Mouse (Mus musculus) olfactory bulb, adult 2 months (tissue): ENCODE data around the gene Uso1. TPM values are rescaled to one million over a fixed set of nuclear protein-coding genes. Genes with fewer than 3 reads are reported as not detected.

Experiments
- H3K27ac ChIP-seq: fragments of 200-500 bp; 2 replicates; pipeline ENCODE4 v1.5.1; 2012; ENCODE audit warnings: low read depth, low read length; ENCODE audit not compliant: insufficient read depth
- H3K4me1 ChIP-seq: fragments of 200-500 bp; 2 replicates; pipeline ENCODE4 v1.6.1; 2012; ENCODE audit warnings: low read length; ENCODE audit not compliant: control insufficient read depth, insufficient read depth
- H3K4me3 ChIP-seq: fragments of 200-500 bp; 2 replicates; pipeline ENCODE4 v1.5.1; 2012; ENCODE audit warnings: mild to moderate bottlenecking, low read depth, low read length, moderate library complexity; ENCODE audit not compliant: insufficient read depth
- CTCF ChIP-seq: fragments of 200-500 bp; IDR thresholded peaks from 2 replicates; pipeline ENCODE4 v1.5.1; 2012; ENCODE audit warnings: low read depth, mild to moderate bottlenecking, low read length, moderate library complexity; ENCODE audit not compliant: insufficient read depth
- POLR2A ChIP-seq: fragments of 200-500 bp; IDR thresholded peaks from 2 replicates; pipeline ENCODE4 v1.6.1; 2012; ENCODE audit warnings: mild to moderate bottlenecking, low read depth, low read length, moderate library complexity; ENCODE audit not compliant: insufficient read depth
- WGBS: fragments of 180-500 bp; shearing (Covaris S2); methylation state at CpG from one replicate; pipeline ENCODE4 v1.1.7; 2018; 5-methylcytosine and 5-hydroxymethylcytosine counted together
- polyA plus RNA-seq: library from polyadenylated mRNA; stranded (reverse); fragments of >200 nt; gene quantifications from 2 replicates; pipeline ENCODE4 v1.2.4, GENCODE M21; 2012; ENCODE audit warnings: low replicate concordance; ENCODE audit not compliant: missing spikeins, insufficient read depth, insufficient read length

Uso1 gene
- polyA plus RNA-seq, 1 experiment: not detected

DNA sequence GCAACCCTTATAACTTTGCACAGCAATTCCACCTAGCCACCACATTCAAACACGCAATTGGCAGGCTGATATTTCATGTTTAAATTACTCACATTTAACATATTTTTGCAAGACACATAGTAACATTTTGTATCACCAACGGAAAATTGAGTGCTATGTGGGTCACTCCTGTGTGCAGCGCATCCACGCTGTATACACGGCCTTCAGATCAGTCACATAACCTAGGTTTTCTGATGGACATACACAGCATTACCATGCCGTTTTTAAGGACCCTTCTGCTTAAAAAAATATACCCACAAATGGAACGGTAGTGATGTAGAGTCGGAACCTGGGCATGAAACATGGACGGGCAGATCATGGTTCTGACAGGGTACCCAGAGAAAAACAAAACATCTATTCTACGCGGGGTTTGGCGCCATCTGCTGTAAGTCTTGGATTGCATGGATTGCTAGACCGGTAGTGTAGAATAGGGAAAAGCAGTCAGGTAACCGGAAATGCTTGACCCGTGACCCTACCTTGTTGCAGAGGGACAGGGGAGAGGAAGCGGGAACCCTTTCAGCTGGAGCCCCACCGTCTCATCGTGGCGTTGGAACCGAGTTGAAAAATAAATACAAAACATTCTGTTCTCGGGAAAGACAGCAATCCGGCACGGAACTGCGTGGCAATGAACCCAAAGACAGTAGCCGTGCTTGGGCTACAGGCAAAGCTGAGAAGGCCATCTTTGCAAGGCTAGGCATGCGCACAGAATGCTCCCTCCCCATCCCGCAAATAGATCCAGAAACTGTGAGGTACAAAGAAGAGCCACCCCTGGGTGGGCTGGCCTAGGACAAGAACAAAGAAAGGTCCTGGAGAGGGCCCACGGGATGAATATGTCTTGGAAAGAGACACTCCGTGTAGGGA is 101.8 kb downstream of the Uso1 start:
- TF ChIP-seq CTCF (no peak; the same call in 1 of the 2 replicates), POLR2A (no peak)
- Histone ChIP-seq H3K27ac (no peak overlapping the region), H3K4me3 (no peak overlapping the region), H3K4me1 (0 out of 2 replicates have a peak, but pooled peaks cover 2% of the 10 kb centered on the region)
- WGBS: 39% methylated on average over 29 of the region's 29 CpGs

DNA sequence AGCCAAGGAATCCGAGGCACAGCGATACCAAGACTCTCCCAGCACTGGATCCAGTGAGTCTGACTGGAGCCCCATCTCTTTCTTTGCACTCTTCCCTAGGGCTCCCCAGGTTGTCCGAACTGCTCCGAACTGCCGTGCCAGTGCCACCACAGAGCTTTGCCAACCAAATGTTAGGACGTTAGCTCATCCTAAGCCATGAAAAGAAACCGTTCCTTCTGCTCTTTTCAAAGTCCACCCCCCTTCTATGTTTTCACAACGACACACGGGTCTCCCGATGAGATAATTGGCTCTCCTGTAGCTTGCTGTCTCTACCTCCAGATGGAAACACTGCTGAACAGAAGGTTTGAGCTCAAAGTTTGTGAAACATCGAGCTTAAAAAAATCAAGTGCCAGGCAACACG is 103.0 kb downstream of the Uso1 start:
- TF ChIP-seq POLR2A: no peak
- TF ChIP-seq CTCF: no peak
- WGBS: 79% methylated on average over 12 of the region's 12 CpGs
- Histone ChIP-seq H3K27ac (no peak overlapping the region), H3K4me1 (0 out of 2 replicates have a peak, but pooled peaks cover 2% of the 10 kb centered on the region), H3K4me3 (no peak overlapping the region)

DNA sequence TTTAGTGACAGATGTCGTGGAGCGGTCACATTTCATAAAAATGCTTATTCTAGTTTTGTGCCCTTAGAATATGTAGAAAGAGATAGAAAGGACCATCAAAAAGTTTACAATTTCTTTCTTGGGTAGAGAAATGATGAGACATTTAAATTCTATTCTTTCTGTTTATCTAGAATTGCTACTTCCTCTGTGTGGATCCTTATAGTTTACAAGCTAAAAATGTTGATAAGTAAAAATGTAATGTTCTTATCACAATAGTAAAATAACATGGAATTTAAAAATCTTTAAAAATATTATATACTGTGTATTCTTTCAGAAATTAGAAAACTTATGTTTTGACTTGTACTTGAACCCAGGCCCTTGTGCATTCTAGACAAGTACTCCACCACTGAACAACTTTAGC is 107.2 kb downstream of the Uso1 start:
- TF ChIP-seq POLR2A (no peak), CTCF (no peak)
- H3K27ac ChIP-seq: no peak overlapping the region
- H3K4me3 ChIP-seq: no peak overlapping the region
- WGBS: 97% methylated on average over 2 of the region's 2 CpGs
- no peaks in the 10 kb centered on the region for H3K4me1 ChIP-seq

DNA sequence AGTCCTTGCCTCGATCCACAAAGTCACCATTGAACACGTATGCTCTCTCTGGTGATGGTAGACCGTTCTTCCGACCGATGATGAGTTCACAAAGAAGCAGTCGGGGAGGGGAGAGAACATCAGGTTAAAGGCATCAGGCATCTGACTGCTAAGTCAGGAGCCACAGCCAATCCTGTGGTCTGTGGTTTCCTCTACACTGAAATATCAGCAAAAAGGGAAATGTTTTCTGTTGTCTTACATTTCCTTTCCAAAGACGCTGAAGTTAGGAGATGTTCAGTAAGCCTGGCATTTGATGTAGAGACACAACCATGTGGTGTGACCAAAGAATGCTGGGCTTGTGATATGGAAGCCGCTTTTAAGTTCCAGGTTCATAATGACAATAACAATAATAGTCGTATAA is 107.7 kb downstream of the Uso1 start:
- Histone ChIP-seq H3K4me1 (no peaks in the 10 kb centered on the region), H3K4me3 (no peak overlapping the region), H3K27ac (no peak overlapping the region)
- 92% methylated on average over 9 of the region's 9 CpGs for WGBS
- TF ChIP-seq POLR2A (no peak), CTCF (no peak)

DNA sequence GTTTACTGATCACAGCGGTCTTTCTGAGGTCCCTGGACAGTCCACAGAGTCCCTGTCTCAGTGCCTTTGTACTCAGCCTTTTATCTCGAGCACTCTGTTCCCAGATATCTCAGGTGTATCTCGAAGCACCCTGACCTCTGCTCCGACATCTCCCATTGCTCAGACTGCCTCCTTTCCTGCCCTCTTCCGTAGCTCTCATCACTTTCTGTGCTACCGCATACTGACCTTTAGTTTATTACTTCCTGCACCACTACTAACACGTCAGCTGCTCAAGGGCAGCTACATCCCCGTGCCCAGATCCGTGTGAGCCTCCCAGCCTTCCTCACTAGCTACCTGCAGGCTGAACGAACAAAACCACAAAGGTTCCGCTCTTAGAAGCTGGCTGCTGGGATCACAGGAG is 110.9 kb downstream of the Uso1 start:
- TF ChIP-seq CTCF (no peak), POLR2A (no peak)
- H3K4me3 ChIP-seq: no peak overlapping the region
- no peak overlapping the region for H3K27ac ChIP-seq
- 0 out of 2 replicates have a peak, but pooled peaks cover 3% of the 10 kb centered on the region for H3K4me1 ChIP-seq
- WGBS: 90% methylated on average over 11 of the region's 11 CpGs

DNA sequence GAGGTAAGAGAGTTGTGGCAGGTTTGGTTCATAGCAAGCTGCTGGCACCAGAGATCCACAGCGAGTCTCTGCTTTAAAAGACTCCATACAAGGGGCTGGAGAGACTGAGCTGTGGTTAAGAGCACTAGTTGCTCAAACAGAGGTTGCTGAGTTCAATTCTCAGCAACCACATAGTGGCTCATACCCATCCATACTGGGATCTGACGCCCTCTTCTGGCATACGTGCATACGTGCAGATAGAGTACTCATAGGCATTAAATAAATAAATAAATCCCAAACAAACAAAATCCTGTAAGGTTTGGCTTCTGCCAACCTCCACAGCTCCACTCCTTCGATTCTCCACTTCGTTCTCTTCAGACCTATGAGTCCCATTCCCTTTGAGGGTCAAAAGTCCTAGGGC is 114.3 kb downstream of the Uso1 start:
- no peak overlapping the region for H3K4me3 ChIP-seq
- TF ChIP-seq CTCF: no peak
- no peak for TF ChIP-seq POLR2A
- H3K4me1 ChIP-seq: 0 out of 2 replicates have a peak, but pooled peaks cover 3% of the 10 kb centered on the region
- no peak overlapping the region for H3K27ac ChIP-seq
- 95% methylated on average over 6 of the region's 6 CpGs for WGBS

Other genes starting within 250 kb of the Uso1 start
- gene Rchy1, start 174.9 kb upstream of the Uso1 start, polyA plus RNA-seq: not detected in 2 replicates
- gene Odaph, start 150.5 kb upstream of the Uso1 start, polyA plus RNA-seq: not detected in 2 replicates
- not detected in 2 replicates for gene Cdkl2, start 94.1 kb upstream of the Uso1 start, polyA plus RNA-seq
- gene G3bp2, start 54.2 kb upstream of the Uso1 start, polyA plus RNA-seq: 170 and 274 TPM in 2 replicates
- gene U90926, start 77.5 kb downstream of the Uso1 start, polyA plus RNA-seq: not detected in 2 replicates
- not detected in 2 replicates for gene Ppef2, start 118.3 kb downstream of the Uso1 start, polyA plus RNA-seq
- gene Naaa, start 140.2 kb downstream of the Uso1 start, polyA plus RNA-seq: not detected in 2 replicates
- gene Sdad1, start 172.5 kb downstream of the Uso1 start, polyA plus RNA-seq: not detected in 2 replicates
- not detected in 2 replicates for gene Cxcl9, start 190.1 kb downstream of the Uso1 start, polyA plus RNA-seq
- not detected in 2 replicates for gene Art3, start 193.9 kb downstream of the Uso1 start, polyA plus RNA-seq
- gene Cxcl10, start 211.0 kb downstream of the Uso1 start, polyA plus RNA-seq: not detected in 2 replicates